ENCODE assay signal across 15 mouse cellular contexts in genomic region chr3:107249042-107249441, GRCm38 (mm10). TPM values are rescaled to one million over a fixed set of nuclear protein-coding genes. Genes with fewer than 3 reads are reported as not detected.
"Had no signal": no experiment of that assay in that cellular context is flagged by ENCODE, and none has a peak within 500 bp of the region (broad histone marks: within the 10 kb centered on the region; RNA-seq: fewer than 3 reads in every experiment).

No protein-coding gene starts in this region.

- H3K4me2 ChIP-seq: limb, embryonic 13.5 days; midbrain, embryonic 13.5 days had no signal

- ATAC-seq: hindbrain, postnatal 0 days; midbrain, embryonic 13.5 days had no signal

- DNase-seq: left cerebral cortex, postnatal 4 days; lung, adult 18-20 months; right cerebral cortex, postnatal 14 days; thymus, postnatal 4 days had no signal

- H3K4me1 ChIP-seq: limb, embryonic 13.5 days had no signal

- H3K9ac ChIP-seq: limb, embryonic 13.5 days; liver, embryonic 14.5 days; midbrain, embryonic 13.5 days had no signal

- H3K27me3 ChIP-seq: midbrain, embryonic 13.5 days had no signal

- H3K9me3 ChIP-seq: limb, embryonic 13.5 days; midbrain, embryonic 13.5 days had no signal

- H3K27ac ChIP-seq: hindbrain, postnatal 0 days; layer of hippocampus, adult 2 months; limb, embryonic 13.5 days; liver, embryonic 14.5 days; midbrain, embryonic 13.5 days had no signal

- H3K36me3 ChIP-seq: limb, embryonic 13.5 days; midbrain, embryonic 13.5 days had no signal

- H3K4me3 ChIP-seq: layer of hippocampus, adult 2 months; limb, embryonic 13.5 days; midbrain, embryonic 13.5 days had no signal

RNA-seq across cellular contexts. Expression of gene Prok1, which starts 9.5 kb away (rescaled TPM):
- polyA plus RNA-seq: intestine, embryonic 14.5 days; lung, embryonic 16.5 days; midbrain, embryonic 13.5 days; spleen, adult 2 months had no signal

RNA-seq across cellular contexts. Expression of gene A630076J17Rik, which starts 18.6 kb away (rescaled TPM):
- polyA plus RNA-seq: hindbrain, postnatal 0 days; intestine, embryonic 14.5 days; limb, embryonic 13.5 days; liver, adult 2 months; liver, embryonic 14.5 days; midbrain, embryonic 13.5 days; midbrain, postnatal 0 days; neural tube, embryonic 14.5 days; spleen, adult 2 months had no signal

RNA-seq across cellular contexts. Expression of gene Cym, which starts 27.5 kb away (rescaled TPM):
- polyA plus RNA-seq: hindbrain, postnatal 0 days; limb, embryonic 13.5 days; liver, adult 2 months had no signal

RNA-seq across cellular contexts. Expression of gene Slc16a4, which starts 42.0 kb away (rescaled TPM):
- polyA plus RNA-seq: liver, adult 2 months had no signal
